Mouse (Mus musculus) heart, embryonic 16.5 days (tissue): ENCODE results near the gene Phactr4. TPM values are rescaled to one million over a fixed set of nuclear protein-coding genes. Genes with fewer than 3 reads are reported as not detected.
"Not testable (repeated sequence)": the region's sequence is repeated elsewhere in the genome, so short reads cannot be mapped to it uniquely, and the experiment has no call there.

Source experiments
- ATAC-seq: fragments of 200-750 bp; cut with Nextera tagmentation; replicated peaks from 2 replicates; pipeline ENCODE4 v1.8.0; 2017; ENCODE audit warnings: moderate number of reproducible peaks; ENCODE audit not compliant: insufficient read depth, low FRiP score; ENCODE audit errors: extremely low read depth
- H3K27ac ChIP-seq: fragments of 300-500 bp; sonication (generic); 2 replicates; pipeline ENCODE4 v1.5.1; 2014; ENCODE audit warnings: mild to moderate bottlenecking, low read length, control low read depth, moderate library complexity
- H3K27me3 ChIP-seq: fragments of 300-500 bp; sonication (generic); 2 replicates; pipeline ENCODE4 v1.6.1; 2014; ENCODE audit warnings: low read length, mixed read lengths; ENCODE audit not compliant: control insufficient read depth, insufficient read depth
- H3K36me3 ChIP-seq: fragments of 300-500 bp; sonication (generic); 2 replicates; pipeline ENCODE4 v1.6.1; 2014; ENCODE audit not compliant: control insufficient read depth, insufficient read depth
- H3K4me1 ChIP-seq: fragments of 300-500 bp; sonication (generic); 2 replicates; pipeline ENCODE4 v1.6.1; 2014; ENCODE audit warnings: low read length, mixed read lengths; ENCODE audit not compliant: control insufficient read depth, insufficient read depth
- H3K4me2 ChIP-seq: fragments of 300-500 bp; sonication (generic); 2 replicates; pipeline ENCODE4 v1.6.1; 2014; ENCODE audit warnings: low read depth, mild to moderate bottlenecking, control low read depth, low read length
- H3K4me3 ChIP-seq: fragments of 300-500 bp; sonication (generic); 2 replicates; pipeline ENCODE4 v1.5.1; 2014; ENCODE audit warnings: mild to moderate bottlenecking, control low read depth, low read length
- H3K9ac ChIP-seq: fragments of 300-500 bp; sonication (generic); 2 replicates; pipeline ENCODE4 v1.6.1; 2014; ENCODE audit warnings: low read length, control low read depth
- H3K9me3 ChIP-seq: fragments of 300-500 bp; sonication (generic); replicated peaks from 2 replicates; pipeline ENCODE4 v1.6.1; 2016; ENCODE audit warnings: low read length; ENCODE audit not compliant: control insufficient read depth
- WGBS: fragments of 180-500 bp; shearing (Covaris S2); extraction: QIAGEN DNeasy Blood & Tissue Kit; methylation state at CpG from one replicate; pipeline ENCODE4 v1.1.7; 2014; 5-methylcytosine and 5-hydroxymethylcytosine counted together
- polyA plus RNA-seq: library from polyadenylated mRNA; unstranded; fragments of >200 nt; fragmentation: Nextera tagmentation; extraction: Ambion mirVana; gene quantifications from 2 replicates; pipeline ENCODE4 v1.2.1, GENCODE M21; 2015

Phactr4 gene
- polyA plus RNA-seq, 1 experiment from 2014 or later: 16.5 TPM

DNA sequence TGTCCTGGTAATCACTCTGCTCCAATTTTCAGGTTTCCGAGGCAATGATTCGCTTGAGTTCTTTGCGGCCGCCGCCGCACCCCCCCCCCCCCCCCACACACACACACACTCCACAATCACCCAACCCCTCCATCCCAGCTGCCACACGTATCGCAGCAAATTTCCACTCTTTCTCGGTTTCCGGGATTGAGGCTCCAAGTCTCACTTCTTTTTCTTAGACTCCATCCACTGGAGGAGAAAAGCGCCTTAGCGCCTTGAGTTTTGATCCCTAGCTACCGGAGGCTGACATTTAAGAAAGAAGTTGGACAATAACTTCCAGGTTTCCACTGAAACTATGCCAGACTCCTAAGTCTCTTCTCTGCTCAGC is 750 bp downstream of the Phactr4 start:
- Histone ChIP-seq H3K9ac (peak overlapping the region; percentile 98), H3K36me3 (no peaks in the 10 kb centered on the region), H3K27ac (peak overlapping the region; percentile 100), H3K9me3 (0 out of 2 replicates have a peak, but pooled peaks cover 2% of the 10 kb centered on the region), H3K4me2 (peak overlapping the region; percentile 80), H3K4me1 (peaks cover 26% of the 10 kb centered on the region), H3K4me3 (peak overlapping the region; percentile 91), H3K27me3 (no peaks in the 10 kb centered on the region)
- WGBS: under 1% methylated on average over 13 of the region's 13 CpGs
- ATAC-seq: no peak

DNA sequence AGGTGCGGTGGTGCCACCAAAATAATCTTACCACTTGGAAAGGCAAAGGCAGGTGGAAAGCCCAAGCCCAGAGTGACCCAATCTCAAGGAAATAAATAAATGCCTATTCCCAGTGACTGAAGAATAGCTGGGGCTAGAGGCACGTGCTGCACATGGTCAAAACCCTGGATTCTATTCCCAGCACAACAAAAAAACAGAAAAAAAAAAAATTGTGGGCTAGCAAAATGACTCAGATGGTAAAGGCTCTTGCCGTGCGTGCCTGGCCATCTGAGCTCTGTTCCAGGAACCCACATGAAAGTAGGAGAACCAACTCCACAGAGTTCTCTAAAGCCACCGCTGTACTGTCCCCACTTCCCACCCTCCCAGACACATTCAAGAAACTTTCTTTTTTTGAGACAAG is 1.8 kb downstream of the Phactr4 start:
- H3K4me3 ChIP-seq: peak overlapping the region; percentile 91
- 76% methylated on average over 5 of the region's 5 CpGs for WGBS
- H3K4me2 ChIP-seq: peak overlapping the region; percentile 80
- 0 out of 2 replicates have a peak, but pooled peaks cover 2% of the 10 kb centered on the region for H3K9me3 ChIP-seq
- no peak overlapping the region; the same call in 1 of the 2 replicates for H3K27ac ChIP-seq
- H3K4me1 ChIP-seq: peaks cover 28% of the 10 kb centered on the region
- H3K27me3 ChIP-seq: no peaks in the 10 kb centered on the region
- H3K36me3 ChIP-seq: no peaks in the 10 kb centered on the region
- H3K9ac ChIP-seq: peak overlapping the region; percentile 98
- ATAC-seq: no peak

DNA sequence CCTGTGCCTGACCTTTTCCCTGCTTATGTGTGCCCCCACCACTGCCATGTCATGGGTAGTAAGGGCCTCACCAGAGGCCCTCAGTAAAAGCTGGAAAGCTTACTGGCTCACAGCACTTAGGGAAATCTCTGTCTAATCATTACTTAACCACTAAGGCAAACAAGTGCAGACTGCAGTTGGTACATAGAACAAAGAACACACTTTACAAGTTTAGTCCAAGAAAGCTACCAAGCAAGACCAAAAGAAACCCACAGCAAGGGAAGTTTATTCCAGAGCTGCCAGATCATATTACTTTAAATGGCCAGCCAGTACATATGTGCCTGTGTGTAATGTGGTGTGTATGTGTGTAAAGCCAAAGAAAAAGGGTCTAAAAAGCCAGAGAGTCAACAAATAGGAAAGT is 6.3 kb downstream of the Phactr4 start:
- no peak overlapping the region for H3K4me3 ChIP-seq
- peaks cover 30% of the 10 kb centered on the region for H3K4me1 ChIP-seq
- peak overlapping the region; percentile 4; the same call in 1 of the 2 replicates for H3K27ac ChIP-seq
- H3K9me3 ChIP-seq: no peaks in the 10 kb centered on the region
- no peak overlapping the region for H3K4me2 ChIP-seq
- ATAC-seq: no peak
- no peaks in the 10 kb centered on the region for H3K36me3 ChIP-seq
- H3K9ac ChIP-seq: no peak overlapping the region
- no peaks in the 10 kb centered on the region for H3K27me3 ChIP-seq

DNA sequence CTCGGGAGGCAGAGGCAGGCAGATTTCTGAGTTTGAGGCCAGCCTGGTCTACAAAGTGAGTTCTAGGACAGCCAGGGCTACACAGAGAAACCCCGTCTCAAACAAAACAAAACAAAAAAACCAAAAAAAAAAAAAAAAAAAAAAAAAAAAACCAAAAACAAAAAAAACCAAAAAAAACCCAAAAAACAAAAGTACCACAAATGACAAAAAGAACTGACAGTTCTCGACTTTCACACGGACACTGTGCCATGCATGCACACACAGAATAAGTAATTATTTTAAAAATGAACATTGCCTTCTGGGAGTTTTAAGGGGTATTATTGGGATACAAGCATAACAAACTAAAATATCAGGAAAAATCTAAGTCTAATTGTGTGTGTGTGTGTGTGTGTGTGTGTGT is 9.0 kb downstream of the Phactr4 start:
- H3K36me3 ChIP-seq, ATAC-seq, H3K27ac ChIP-seq, H3K27me3 ChIP-seq, H3K4me2 ChIP-seq, H3K9me3 ChIP-seq, H3K4me3 ChIP-seq, H3K9ac ChIP-seq: not testable (repeated sequence)
- 88% methylated on average over 4 of the region's 4 CpGs for WGBS
- H3K4me1 ChIP-seq: peaks cover 18% of the 10 kb centered on the region

DNA sequence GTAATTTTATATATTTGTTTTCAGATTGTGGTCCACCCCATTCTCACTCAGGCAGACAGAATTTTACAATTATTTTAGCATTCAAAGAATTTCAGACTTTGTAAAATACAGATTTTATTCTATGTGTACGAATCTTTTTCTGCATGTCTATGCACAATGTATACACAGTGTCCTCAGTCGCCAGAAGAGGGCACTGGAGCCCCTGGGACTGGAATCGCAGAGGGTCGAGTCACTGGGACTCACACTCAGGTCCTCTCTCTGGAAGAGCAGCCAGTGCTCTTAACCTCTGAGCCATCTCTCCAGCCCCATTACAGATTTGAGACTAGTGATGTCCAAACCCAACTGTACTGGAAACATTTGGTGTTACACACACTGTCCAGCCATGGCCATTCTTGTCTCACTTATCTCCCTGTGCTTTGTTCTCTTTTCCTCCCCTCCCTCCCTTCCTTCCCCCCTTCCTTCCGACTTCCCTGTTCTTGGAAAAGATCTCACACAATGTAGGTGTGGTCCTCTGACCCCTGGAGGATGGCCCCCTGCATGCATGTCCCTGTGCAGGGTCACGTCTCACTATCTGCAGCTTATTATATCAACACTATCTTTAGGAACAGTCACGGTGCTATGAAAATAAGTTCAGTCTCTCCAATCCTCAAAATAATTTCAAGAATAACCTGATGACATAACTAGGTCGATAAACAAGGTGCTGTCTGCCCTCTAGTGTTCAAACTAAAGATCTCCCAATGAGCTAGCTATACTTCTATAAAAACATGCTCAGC is 10.8 kb downstream of the Phactr4 start:
- Histone ChIP-seq H3K4me2 (peak overlapping the region; percentile 6; the same call in 1 of the 2 replicates), H3K36me3 (no peaks in the 10 kb centered on the region)
- ATAC-seq: peak; percentile 78

DNA sequence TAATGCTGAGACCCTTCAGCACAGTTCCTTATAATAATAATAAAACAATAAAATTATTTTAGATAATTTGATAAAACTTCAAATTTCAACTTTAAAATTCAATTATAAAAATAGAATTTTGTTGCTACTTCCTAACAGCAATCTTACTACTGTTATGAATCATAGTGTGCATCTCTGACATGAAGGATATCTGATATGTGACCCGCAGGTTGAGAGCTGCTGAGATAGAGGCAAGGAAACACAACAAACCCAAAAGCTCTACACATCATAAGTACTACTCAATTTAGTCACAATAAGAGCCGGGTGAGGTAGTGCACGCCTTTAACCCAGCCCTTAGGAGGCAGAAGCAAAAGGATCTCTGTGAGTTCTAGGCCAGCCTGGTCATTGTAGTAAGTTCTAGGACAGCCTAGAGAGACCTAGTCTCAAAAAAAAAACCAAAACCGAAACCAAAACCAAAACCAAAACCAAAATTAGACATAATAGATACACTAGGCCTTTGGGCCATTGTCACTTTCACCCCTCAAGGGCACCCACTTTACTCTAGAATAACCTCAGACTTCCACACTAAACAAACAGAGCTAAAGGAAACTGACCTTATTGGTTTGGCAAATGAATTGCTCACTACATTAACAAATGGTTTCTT is 12.6 kb downstream of the Phactr4 start:
- no peaks in the 10 kb centered on the region for H3K36me3 ChIP-seq
- H3K4me1 ChIP-seq: peaks cover 19% of the 10 kb centered on the region
- no peaks in the 10 kb centered on the region for H3K9me3 ChIP-seq
- no peak overlapping the region for H3K4me2 ChIP-seq
- no peak overlapping the region for H3K27ac ChIP-seq
- H3K27me3 ChIP-seq: no peaks in the 10 kb centered on the region
- WGBS: 83% methylated on average over 4 of the region's 4 CpGs
- H3K9ac ChIP-seq: no peak overlapping the region
- H3K4me3 ChIP-seq: no peak overlapping the region
- ATAC-seq: no peak

More for the DNA sequence above, 10.8 kb downstream of the Phactr4 start:
- Histone ChIP-seq H3K4me3 (no peak overlapping the region), H3K27ac (peak overlapping the region; percentile 55), H3K4me1 (peaks cover 15% of the 10 kb centered on the region), H3K9ac (no peak overlapping the region), H3K9me3 (no peaks in the 10 kb centered on the region), H3K27me3 (no peaks in the 10 kb centered on the region)
- WGBS: 42% methylated on average over 8 of the region's 8 CpGs

DNA sequence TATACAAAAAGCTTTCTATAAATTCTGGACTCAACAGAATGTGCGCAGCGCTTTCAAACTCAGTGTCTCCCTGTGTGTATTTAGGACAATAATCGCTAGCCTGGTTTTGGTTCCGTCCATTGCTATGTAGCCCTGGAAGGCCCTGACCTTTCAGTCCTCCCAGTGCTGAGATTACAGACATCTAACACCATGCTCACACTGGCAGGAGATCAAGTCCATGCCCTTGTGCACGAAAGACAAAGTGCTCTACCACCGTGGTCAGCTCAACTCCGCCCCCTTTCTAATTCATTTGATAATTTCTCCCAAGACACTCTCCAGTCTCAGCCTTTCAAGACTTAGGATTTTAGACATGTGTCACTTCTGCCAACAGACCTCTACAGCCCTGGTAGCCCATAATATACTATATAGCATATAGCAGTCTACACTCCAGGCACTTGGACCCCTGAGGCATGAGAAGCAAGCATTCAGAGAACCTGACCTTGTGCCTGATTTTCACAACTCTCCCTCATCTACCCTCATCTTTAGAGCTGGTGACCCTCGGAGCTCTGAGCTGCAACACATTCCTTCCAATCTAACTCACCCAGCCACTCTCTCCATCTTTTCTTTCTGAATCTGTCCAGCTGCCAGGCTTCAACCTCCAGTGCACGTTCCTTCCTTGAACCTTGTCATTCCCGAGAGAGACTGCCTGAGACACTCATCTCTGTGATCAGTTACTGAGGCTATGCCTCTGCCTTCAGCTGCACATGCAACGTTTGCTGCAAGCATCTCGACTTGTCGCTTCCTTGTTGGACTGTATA is 15.7 kb downstream of the Phactr4 start:
- no peak overlapping the region for H3K9ac ChIP-seq

DNA sequence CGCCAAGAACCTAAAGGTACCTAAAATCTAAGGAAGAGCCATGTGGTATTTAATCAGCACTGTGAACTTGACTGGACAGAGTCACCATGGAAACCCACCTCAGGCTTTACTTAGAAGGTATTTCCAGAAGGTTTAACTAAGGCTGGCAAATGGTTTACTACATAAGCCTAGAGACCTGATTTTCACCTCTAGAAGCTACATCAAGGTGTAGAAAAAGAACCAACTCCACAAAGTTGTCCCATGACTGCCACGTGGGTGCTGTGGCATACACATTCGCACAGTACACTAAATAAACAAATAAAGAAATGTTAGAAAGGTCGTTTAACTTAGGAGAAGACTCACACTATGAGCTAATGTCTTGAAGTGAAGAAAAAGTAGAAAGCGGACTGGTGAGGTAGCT is 17.7 kb downstream of the Phactr4 start:
- Histone ChIP-seq H3K27me3 (no peaks in the 10 kb centered on the region), H3K36me3 (no peaks in the 10 kb centered on the region), H3K9ac (no peak overlapping the region), H3K9me3 (no peaks in the 10 kb centered on the region), H3K4me1 (peaks cover 11% of the 10 kb centered on the region; the same call in 1 of the 2 replicates), H3K27ac (no peak overlapping the region), H3K4me2 (no peak overlapping the region), H3K4me3 (no peak overlapping the region)
- no peak for ATAC-seq
- WGBS: 86% methylated on average over 5 of the region's 5 CpGs

More for the DNA sequence above, 15.7 kb downstream of the Phactr4 start:
- no peaks in the 10 kb centered on the region for H3K36me3 ChIP-seq
- peak overlapping the region; percentile 28; the same call in 1 of the 2 replicates for H3K27ac ChIP-seq
- 53% methylated on average over 13 of the region's 13 CpGs for WGBS
- no peak for ATAC-seq
- H3K27me3 ChIP-seq: no peaks in the 10 kb centered on the region
- no peaks in the 10 kb centered on the region for H3K9me3 ChIP-seq
- peaks cover 14% of the 10 kb centered on the region for H3K4me1 ChIP-seq
- H3K4me2 ChIP-seq: no peak overlapping the region
- H3K4me3 ChIP-seq: no peak overlapping the region
